Mouse (Mus musculus) adrenal gland, postnatal 25 days (tissue): ENCODE measurements at regions not wholly inside any gene's neighbourhood (a gene's known extent, or its start where the extent isn't known, plus 50 kb on each side); places are given as distances from the start of the nearest gene placed in this dataset.

ENCODE experiments used
- DNase-seq: peaks from one replicate; pipeline ENCODE4 v3.0.0; 2021; ENCODE audit warnings: mixed read lengths

GRCm38 (mm10) chr6:143373686-143374273, 206.8 kb downstream of the Etnk1 start:
- DNase-seq: peak; percentile 45

- DNase-seq: no peak
These were observed 209.1 kb downstream of the Etnk1 start for GRCm38 (mm10) chr6:143375951-143376713.

- no peak for DNase-seq
These were observed 210.1 kb downstream of the Etnk1 start for GRCm38 (mm10) chr6:143377121-143377520.

- no peak for DNase-seq
These were observed 211.1 kb downstream of the Etnk1 start for GRCm38 (mm10) chr6:143378126-143378525.

GRCm38 (mm10) chr6:143380490-143380889, 213.5 kb downstream of the Etnk1 start:
- no peak for DNase-seq

GRCm38 (mm10) chr6:143386597-143387450, 219.8 kb downstream of the Etnk1 start:
- no peak for DNase-seq

- DNase-seq: no peak
These were observed 226.7 kb downstream of the Etnk1 start for GRCm38 (mm10) chr6:143393543-143394207.

- no peak for DNase-seq
These were observed 227.4 kb downstream of the Etnk1 start for GRCm38 (mm10) chr6:143394377-143394776.

- DNase-seq: no peak
These were observed 234.4 kb downstream of the Etnk1 start for GRCm38 (mm10) chr6:143401436-143401835.

GRCm38 (mm10) chr6:143401921-143402320, 234.9 kb downstream of the Etnk1 start:
- no peak for DNase-seq

GRCm38 (mm10) chr6:143402766-143403165, 235.7 kb downstream of the Etnk1 start:
- no peak for DNase-seq

- no peak for DNase-seq
These were observed 237.5 kb downstream of the Etnk1 start for GRCm38 (mm10) chr6:143404521-143404920.

- no peak for DNase-seq
These were observed 245.0 kb downstream of the Etnk1 start for GRCm38 (mm10) chr6:143412056-143412455.

- DNase-seq: no peak
These were observed 245.7 kb downstream of the Etnk1 start for GRCm38 (mm10) chr6:143412721-143413120.

- DNase-seq: no peak
These were observed 247.8 kb downstream of the Etnk1 start for GRCm38 (mm10) chr6:143414590-143415382.

- DNase-seq: no peak
These were observed 248.4 kb downstream of the Etnk1 start for GRCm38 (mm10) chr6:143415383-143415778.

GRCm38 (mm10) chr6:143419872-143420271, 252.9 kb downstream of the Etnk1 start:
- DNase-seq: no peak

GRCm38 (mm10) chr6:143423026-143423425, 256.0 kb downstream of the Etnk1 start:
- no peak for DNase-seq

GRCm38 (mm10) chr6:143425182-143425829, 258.3 kb downstream of the Etnk1 start:
- DNase-seq: no peak

GRCm38 (mm10) chr6:143431896-143432450, 265.0 kb downstream of the Etnk1 start:
- no peak for DNase-seq
